Mouse (Mus musculus): Measurements from ENCODE around the gene Hmcn2. TPM values are rescaled to one million over a fixed set of nuclear protein-coding genes. Genes with fewer than 3 reads are reported as not detected.

The Hmcn2 gene
- total and polyA plus RNA-seq, 3 experiments = 1.0 to 5.7 (median 2.1) TPM

GRCm38 (mm10) chr2:31376057-31376456 lies 61.8 kb downstream of the Hmcn2 start:
- H3K27ac ChIP-seq (ENCODE audit: insufficient read depth, low read depth) = no peak overlapping the region
- H3K79me2 ChIP-seq (replicated peaks; ENCODE audit: control insufficient read depth, extremely low read depth, insufficient read depth, poor library complexity, severe bottlenecking) = no peaks in the 10 kb centered on the region
- TF ChIP-seq TBP (conservative IDR thresholded peaks at IDR 0.05; ENCODE audit: low read depth, low read length) = no peak
- TF ChIP-seq MXI1 (IDR thresholded peaks at IDR 0.05; ENCODE audit: low read depth, low read length) = no peak
- TF ChIP-seq USF2 (conservative IDR thresholded peaks at IDR 0.05; ENCODE audit: low read depth, low read length) = no peak
- no peaks in the 10 kb centered on the region for H3K4me1 ChIP-seq (ENCODE audit: control insufficient read depth in 1 of 2, insufficient read depth in 2 of 2)
- H3K9me3 ChIP-seq (replicated peaks; ENCODE audit: low read length) = peaks cover 14% of the 10 kb centered on the region
- no peak overlapping the region for H3K4me3 ChIP-seq (replicated peaks in 1 of 3; ENCODE audit: low read depth in 2 of 3, low read length in 2 of 3, poor library complexity in 1 of 3)
- peaks cover 81% of the 10 kb centered on the region for H3K27me3 ChIP-seq (replicated peaks)
- no peak overlapping the region for H3K9ac ChIP-seq (ENCODE audit: insufficient read depth, low read depth)
- dilution Hi-C loops (cut with MboI; ENCODE audit: extremely low pct_ligation_motif_present, extremely low pct_unique_long_range_greater_than_20kb, low sequenced_read_pairs) = no loop called here
- no peak overlapping the region for H3K4me2 ChIP-seq (ENCODE audit: insufficient read depth, low read depth, poor library complexity, severe bottlenecking)
- in situ Hi-C loops (cut with MboI; ENCODE audit: low pct_ligation_motif_present, low pct_unique_long_range_greater_than_20kb, low sequenced_read_pairs) = loop anchor here (10.0 kb wide), 1 partner anchor 181 kb away; no protein-coding TSS in a partner anchor
- no peak for DNase-seq (ENCODE audit: extremely low read depth)
- no peaks in the 10 kb centered on the region for H3K36me3 ChIP-seq (replicated peaks in 1 of 2; ENCODE audit: control insufficient read depth in 1 of 2, insufficient read depth in 1 of 2, low read length in 1 of 2)

DNA sequence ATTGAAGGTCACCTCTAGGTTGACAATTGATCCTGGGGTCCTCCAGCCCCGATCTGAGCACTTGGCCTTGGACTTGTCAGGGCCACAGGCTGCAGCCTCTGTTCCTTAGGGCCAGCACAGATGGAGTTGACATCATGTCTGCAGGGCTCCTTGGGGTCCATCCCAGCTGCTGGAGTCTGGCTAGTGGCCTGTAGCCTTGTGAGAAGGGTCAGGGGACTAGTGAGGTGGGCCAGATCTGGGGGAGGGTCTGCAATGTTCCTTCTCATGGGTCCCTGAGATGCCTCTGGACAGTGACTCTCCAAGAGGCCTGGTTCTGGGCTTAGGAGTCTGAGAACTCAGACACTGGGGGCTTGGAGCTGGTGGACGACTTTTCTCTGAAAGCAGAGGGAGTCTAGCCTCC lies 63.3 kb downstream of the Hmcn2 start:
- no peaks in the 10 kb centered on the region for H3K4me1 ChIP-seq (ENCODE audit: control insufficient read depth in 1 of 2, insufficient read depth in 2 of 2)
- no peak for DNase-seq (ENCODE audit: extremely low read depth)
- peaks cover 8% of the 10 kb centered on the region for H3K9me3 ChIP-seq (replicated peaks; ENCODE audit: low read length)
- H3K79me2 ChIP-seq (replicated peaks; ENCODE audit: control insufficient read depth, extremely low read depth, insufficient read depth, poor library complexity, severe bottlenecking) = no peaks in the 10 kb centered on the region
- no peaks in the 10 kb centered on the region for H3K36me3 ChIP-seq (replicated peaks in 1 of 2; ENCODE audit: control insufficient read depth in 1 of 2, insufficient read depth in 1 of 2, low read length in 1 of 2)
- no peak overlapping the region for H3K27ac ChIP-seq (ENCODE audit: insufficient read depth, low read depth)
- TF ChIP-seq MAFK (IDR thresholded peaks at IDR 0.05; ENCODE audit: insufficient replicate concordance, low read length) (no peak), POLR2A (IDR thresholded peaks at IDR 0.05; ENCODE audit: low read depth, low read length) (no peak), EP300 (IDR thresholded peaks at IDR 0.05; ENCODE audit: low read length) (no peak), ETS1 (conservative IDR thresholded peaks at IDR 0.05; ENCODE audit: low read depth, low read length) (no peak), RAD21 (IDR thresholded peaks at IDR 0.05; ENCODE audit: low read depth, low read length) (no peak), USF2 (conservative IDR thresholded peaks at IDR 0.05; ENCODE audit: low read depth, low read length) (no peak), MAX (IDR thresholded peaks at IDR 0.05; ENCODE audit: low read length) (no peak), MYC (IDR thresholded peaks at IDR 0.05; ENCODE audit: low read depth, low read length) (no peak), IRF4 (IDR thresholded peaks at IDR 0.05; ENCODE audit: low read depth, low read length) (no peak), POLR2AphosphoS2 (IDR thresholded peaks at IDR 0.05; ENCODE audit: low read depth, low read length) (no peak), SMC3 (IDR thresholded peaks at IDR 0.05; ENCODE audit: low read depth, low read length) (no peak), CHD1 (IDR thresholded peaks at IDR 0.05; ENCODE audit: low read depth, low read length) (no peak), MEF2A (IDR thresholded peaks at IDR 0.05; ENCODE audit: borderline replicate concordance, low read depth, low read length) (no peak), MXI1 (IDR thresholded peaks at IDR 0.05; ENCODE audit: low read depth, low read length) (no peak), CTCF (conservative IDR thresholded peaks at IDR 0.05 in 1 of 2, IDR thresholded peaks at IDR 0.05 in 1 of 2; ENCODE audit: low read depth in 2 of 2, low read length in 2 of 2) (no peak), CHD2 (IDR thresholded peaks at IDR 0.05; ENCODE audit: low read length) (no peak), KAT2A (IDR thresholded peaks at IDR 0.05; ENCODE audit: insufficient replicate concordance, low read length) (no peak), SIN3A (IDR thresholded peaks at IDR 0.05; ENCODE audit: low read length) (no peak), ZMIZ1 (IDR thresholded peaks at IDR 0.05; ENCODE audit: low read depth, low read length) (no peak), JUN (IDR thresholded peaks at IDR 0.05; ENCODE audit: insufficient read depth, low read depth, low read length) (no peak)
- dilution Hi-C loops (cut with MboI; ENCODE audit: extremely low pct_ligation_motif_present, extremely low pct_unique_long_range_greater_than_20kb, low sequenced_read_pairs) = no loop called here
- no peak overlapping the region for H3K9ac ChIP-seq (ENCODE audit: insufficient read depth, low read depth)
- in situ Hi-C loops (cut with MboI; ENCODE audit: low pct_ligation_motif_present, low pct_unique_long_range_greater_than_20kb, low sequenced_read_pairs) = loop anchor here (10.0 kb wide), 1 partner anchor 183 kb away; no protein-coding TSS in a partner anchor
- peaks cover 89% of the 10 kb centered on the region for H3K27me3 ChIP-seq (replicated peaks)
- no peak overlapping the region for H3K4me2 ChIP-seq (ENCODE audit: insufficient read depth, low read depth, poor library complexity, severe bottlenecking)
- no peak overlapping the region for H3K4me3 ChIP-seq (replicated peaks in 1 of 3; ENCODE audit: low read depth in 2 of 3, low read length in 2 of 3, poor library complexity in 1 of 3)
